Mouse (Mus musculus) stomach, adult 2 months (tissue): ENCODE data around the gene Orc6. TPM values are rescaled to one million over a fixed set of nuclear protein-coding genes. Genes with fewer than 3 reads are reported as not detected.

Experiments
- polyA plus RNA-seq: library from polyadenylated mRNA; depleted of rRNA; stranded (reverse); fragments of >200 nt; gene quantifications from 2 replicates; pipeline ENCODE4 v1.2.3, GENCODE M21; 2012; rRNA removed

The Orc6 gene
- polyA plus RNA-seq = 2.2 and 2.4 TPM in 2 replicates

DNA sequence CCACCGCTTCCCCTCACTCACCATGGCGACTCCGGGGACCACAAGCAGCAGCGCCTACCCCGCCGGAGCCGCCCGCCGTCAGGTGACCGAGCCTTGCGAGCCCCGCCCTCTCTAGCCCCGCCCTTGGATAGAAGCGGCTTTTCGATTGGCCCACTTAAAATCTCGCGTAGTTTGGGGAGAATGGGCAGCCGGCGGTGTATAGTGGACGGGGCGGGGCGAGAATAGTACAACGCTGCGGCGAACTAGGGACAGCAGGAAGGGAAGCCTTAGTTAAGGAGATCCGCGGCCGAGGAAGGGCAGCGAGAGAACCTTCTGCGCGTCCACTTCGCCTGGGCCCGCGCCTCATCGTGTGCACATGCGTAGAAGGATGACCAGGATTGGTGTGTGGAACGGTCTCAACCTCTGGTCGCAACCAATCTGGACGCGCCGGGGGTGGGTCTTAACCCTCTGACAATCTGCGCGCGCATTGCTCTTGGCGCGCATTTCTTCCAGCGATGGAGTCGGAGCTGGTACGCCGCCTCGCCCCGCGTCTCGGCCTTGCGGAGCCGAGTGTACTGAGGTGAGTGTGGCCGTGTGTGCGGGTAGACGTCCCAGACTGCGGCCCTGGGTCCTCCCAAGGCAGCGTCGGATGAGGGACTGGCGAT is at the start of gene Orc6, which contains the start of gene Vps35:
Orc6 (plus strand) TSS at position 199 of the 644 bp plus-strand sequence.
Vps35 (minus strand) TSS at position 369 of the 644 bp plus-strand sequence.

Other genes starting within 250 kb of the Orc6 start
- 31.9 and 42.6 TPM in 2 replicates for gene Fbxw9, start 239.6 kb upstream of the Orc6 start, polyA plus RNA-seq
- 1.2 and 1.7 TPM in 2 replicates for gene Gm5741, start 231.7 kb upstream of the Orc6 start, polyA plus RNA-seq
- gene Dhps, start 227.9 kb upstream of the Orc6 start, polyA plus RNA-seq = 23.1 and 46.6 TPM in 2 replicates
- 67.2 and 75.2 TPM in 2 replicates for gene Wdr83os, start 218.9 kb upstream of the Orc6 start, polyA plus RNA-seq
- 8.4 and 11.5 TPM in 2 replicates for gene Wdr83, start 218.3 kb upstream of the Orc6 start, polyA plus RNA-seq
- 21.5 and 23.4 TPM in 2 replicates for gene Man2b1, start 216.4 kb upstream of the Orc6 start, polyA plus RNA-seq
- gene Zfp791, start 176.5 kb upstream of the Orc6 start, polyA plus RNA-seq = 0.05 and 0.06 TPM in 2 replicates
- not detected in 2 replicates for gene Cks1brt, start 147.7 kb upstream of the Orc6 start, polyA plus RNA-seq
- gene Olfr371, start 73.6 kb upstream of the Orc6 start, polyA plus RNA-seq = not detected in 2 replicates
- 1.6 and 2.3 TPM in 2 replicates for gene Vps35, start 170 bp downstream of the Orc6 start, polyA plus RNA-seq
- gene Mylk3, start 86.7 kb downstream of the Orc6 start, polyA plus RNA-seq = 0.10 and 0.37 TPM in 2 replicates
- 0.51 and 1.2 TPM in 2 replicates for gene 4921524J17Rik, start 133.2 kb downstream of the Orc6 start, polyA plus RNA-seq
- gene Gpt2, start 192.9 kb downstream of the Orc6 start, polyA plus RNA-seq = 39.5 and 94.7 TPM in 2 replicates